Mouse (Mus musculus) kidney, adult 2 months (tissue): ENCODE measurements around the gene Cygb.

Experiments
- CTCF ChIP-seq: fragments of 200-500 bp; conservative IDR thresholded peaks from 2 replicates; pipeline ENCODE4 v1.5.1; 2011; ENCODE audit warnings: low read depth, mild to moderate bottlenecking, control low read depth, low read length, moderate library complexity, mixed read lengths; ENCODE audit not compliant: insufficient read depth, insufficient read length
- POLR2A ChIP-seq: fragments of 200-500 bp; IDR thresholded peaks from one replicate; pipeline ENCODE4 v1.6.1; 2011; ENCODE audit warnings: low read depth, low read length, control low read depth

DNA sequence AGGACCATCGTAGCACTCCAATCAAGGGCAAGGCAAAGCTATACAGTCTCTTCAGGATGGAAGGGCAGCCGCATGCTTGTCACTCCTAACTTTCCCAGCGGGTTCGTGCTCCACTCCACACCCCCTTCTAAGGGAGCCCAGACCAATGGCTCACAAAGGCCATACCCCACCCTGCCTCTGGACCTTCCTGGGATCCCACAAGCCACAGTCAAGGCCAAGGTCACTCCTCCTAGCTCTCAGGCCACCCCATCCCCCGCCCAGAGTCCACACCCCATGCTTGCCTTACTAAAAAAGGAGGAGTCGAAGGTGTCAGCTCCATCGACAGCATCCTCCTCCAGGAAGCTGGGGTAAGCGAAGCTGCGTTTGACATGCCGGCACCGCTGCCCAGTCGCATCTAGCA is 50.0 kb downstream of the Cygb start:
- TF ChIP-seq POLR2A, result no peak
- TF ChIP-seq CTCF, result no peak
